Mouse (Mus musculus) CH12.LX (cell line): ENCODE measurements at regions not wholly inside any gene's neighbourhood (a gene's known extent, or its start where the extent isn't known, plus 50 kb on each side); places are given as distances from the start of the nearest gene placed in this dataset.

Source experiments
- DNase-seq: peaks from one replicate; pipeline ENCODE4 v3.0.0-alpha.2; 2013; ENCODE audit errors: extremely low read depth
- H3K27ac ChIP-seq: 2 replicates; pipeline ENCODE4 v1.5.1; 2012; ENCODE audit warnings: low read depth, mild to moderate bottlenecking, control low read depth, moderate library complexity; ENCODE audit not compliant: insufficient read depth
- H3K27me3 ChIP-seq: replicated peaks from 2 replicates; pipeline ENCODE3; 2012; ENCODE audit warnings: inconsistent platforms
- H3K36me3 ChIP-seq, 2 experiments: replicated peaks in 1 of 2; 2 replicates each; pipeline versions ENCODE3 to v1.6.1; 2012; ENCODE audit warnings: inconsistent platforms in 1 of 2, low read length in 1 of 2, mild to moderate bottlenecking in 1 of 2, mixed read lengths in 1 of 2, moderate library complexity in 1 of 2; ENCODE audit not compliant: control insufficient read depth in 1 of 2, insufficient read depth in 1 of 2
- H3K4me1 ChIP-seq, 2 experiments: 2 replicates each; pipeline ENCODE4 v1.6.1; 2012; ENCODE audit warnings: inconsistent platforms in 1 of 2, moderate library complexity in 1 of 2; ENCODE audit not compliant: insufficient read depth in 2 of 2, control insufficient read depth in 1 of 2
- H3K4me2 ChIP-seq: 2 replicates; pipeline ENCODE4 v1.6.1; 2012; ENCODE audit warnings: low read depth, mild to moderate bottlenecking, control low read depth; ENCODE audit not compliant: poor library complexity, insufficient read depth, severe bottlenecking
- H3K4me3 ChIP-seq, 3 experiments: fragments of 150-350 bp in 1 of 3; sonication (generic) in 1 of 3; replicated peaks in 1 of 3; 2 replicates each; pipeline versions ENCODE3 to v1.5.1; 2011 to 2012; ENCODE audit warnings: low read depth in 2 of 3, low read length in 2 of 3, mild to moderate bottlenecking in 2 of 3, moderate library complexity in 2 of 3, control low read depth in 1 of 3, improper control_type of control experiment in 1 of 3, inconsistent platforms in 1 of 3, mixed read lengths in 1 of 3; ENCODE audit not compliant: poor library complexity in 1 of 3
- H3K79me2 ChIP-seq: replicated peaks from 2 replicates; pipeline ENCODE4 v1.6.1; 2012; ENCODE audit warnings: mild to moderate bottlenecking, moderate library complexity; ENCODE audit not compliant: control insufficient read depth, poor library complexity, insufficient read depth, severe bottlenecking; ENCODE audit errors: extremely low read depth
- H3K9ac ChIP-seq: 2 replicates; pipeline ENCODE4 v1.6.1; 2012; ENCODE audit warnings: low read depth, mild to moderate bottlenecking, control low read depth, moderate library complexity; ENCODE audit not compliant: insufficient read depth
- H3K9me3 ChIP-seq: replicated peaks from 2 replicates; pipeline ENCODE3; 2012; ENCODE audit warnings: low read length, inconsistent platforms, mixed read lengths
- BHLHE40 ChIP-seq: IDR thresholded peaks from 2 replicates; pipeline ENCODE4 v1.6.1; 2011; ENCODE audit warnings: mild to moderate bottlenecking, low read depth, low read length, improper control_type of control experiment
- CHD1 ChIP-seq: IDR thresholded peaks from 2 replicates; pipeline ENCODE4 v1.6.1; 2012; ENCODE audit warnings: low read depth, low read length, improper control_type of control experiment, inconsistent platforms
- CHD2 ChIP-seq: IDR thresholded peaks from 2 replicates; pipeline ENCODE4 v1.6.1; 2011; ENCODE audit warnings: low read length, improper control_type of control experiment
- CTCF ChIP-seq, 2 experiments: IDR thresholded peaks in 1 of 2; conservative IDR thresholded peaks in 1 of 2; 2 replicates each; pipeline ENCODE4 v1.5.1; 2011 to 2012; ENCODE audit warnings: low read depth in 2 of 2, low read length in 2 of 2, improper control_type of control experiment in 1 of 2, inconsistent platforms in 1 of 2, mild to moderate bottlenecking in 1 of 2, moderate library complexity in 1 of 2
- ELF1 ChIP-seq: IDR thresholded peaks from 2 replicates; pipeline ENCODE4 v1.6.1; 2014; ENCODE audit warnings: low read depth, mild to moderate bottlenecking, inconsistent platforms, low read length, improper control_type of control experiment
- ETS1 ChIP-seq: conservative IDR thresholded peaks from 2 replicates; pipeline ENCODE4 v1.6.1; 2012; ENCODE audit warnings: low read depth, mild to moderate bottlenecking, inconsistent platforms, low read length, improper control_type of control experiment, moderate library complexity
- IRF4 ChIP-seq: IDR thresholded peaks from 2 replicates; pipeline ENCODE4 v1.6.1; 2014; ENCODE audit warnings: low read depth, mild to moderate bottlenecking, inconsistent platforms, low read length, improper control_type of control experiment
- JUN ChIP-seq: IDR thresholded peaks from 2 replicates; pipeline ENCODE4 v1.6.1; 2011; ENCODE audit warnings: low read depth, mild to moderate bottlenecking, low read length, improper control_type of control experiment, moderate library complexity; ENCODE audit not compliant: insufficient read depth
- JUND ChIP-seq: conservative IDR thresholded peaks from 2 replicates; pipeline ENCODE4 v1.6.1; 2011; ENCODE audit warnings: low read depth, low read length, improper control_type of control experiment
- KAT2A ChIP-seq: IDR thresholded peaks from 2 replicates; pipeline ENCODE4 v1.6.1; 2012; ENCODE audit warnings: low read length, improper control_type of control experiment, inconsistent platforms; ENCODE audit not compliant: insufficient replicate concordance
- MAFK ChIP-seq: IDR thresholded peaks from 2 replicates; pipeline ENCODE4 v1.6.1; 2011; ENCODE audit warnings: low read length, improper control_type of control experiment; ENCODE audit not compliant: insufficient replicate concordance
- MEF2A ChIP-seq: IDR thresholded peaks from 2 replicates; pipeline ENCODE4 v1.6.1; 2014; ENCODE audit warnings: low read depth, mild to moderate bottlenecking, inconsistent platforms, low read length, improper control_type of control experiment, borderline replicate concordance
- MXI1 ChIP-seq: IDR thresholded peaks from 2 replicates; pipeline ENCODE4 v1.6.1; 2011; ENCODE audit warnings: mild to moderate bottlenecking, low read depth, low read length, improper control_type of control experiment
- MYC ChIP-seq: IDR thresholded peaks from 2 replicates; pipeline ENCODE4 v1.6.1; 2011; ENCODE audit warnings: low read depth, mild to moderate bottlenecking, improper control_type of control experiment, low read length
- NELFE ChIP-seq: IDR thresholded peaks from 2 replicates; pipeline ENCODE4 v1.6.1; 2011; ENCODE audit warnings: low read depth, low read length, improper control_type of control experiment
- NRF1 ChIP-seq: IDR thresholded peaks from 2 replicates; pipeline ENCODE4 v1.6.1; 2014; ENCODE audit warnings: low read depth, mild to moderate bottlenecking, inconsistent platforms, low read length, improper control_type of control experiment, moderate library complexity
- PAX5 ChIP-seq: IDR thresholded peaks from 2 replicates; pipeline ENCODE4 v1.6.1; 2012; ENCODE audit warnings: low read length, inconsistent platforms, mixed read lengths
- POLR2AphosphoS2 ChIP-seq: IDR thresholded peaks from 2 replicates; pipeline ENCODE4 v1.6.1; 2011; ENCODE audit warnings: low read depth, low read length, improper control_type of control experiment
- RAD21 ChIP-seq: IDR thresholded peaks from 2 replicates; pipeline ENCODE4 v1.6.1; 2011; ENCODE audit warnings: low read depth, mild to moderate bottlenecking, low read length, improper control_type of control experiment, moderate library complexity
- RCOR1 ChIP-seq: conservative IDR thresholded peaks from 2 replicates; pipeline ENCODE4 v1.6.1; 2012; ENCODE audit warnings: low read depth, mild to moderate bottlenecking, inconsistent platforms, low read length, improper control_type of control experiment
- SMC3 ChIP-seq: IDR thresholded peaks from 2 replicates; pipeline ENCODE4 v1.6.1; 2011; ENCODE audit warnings: low read depth, low read length, improper control_type of control experiment
- TCF12 ChIP-seq: IDR thresholded peaks from 2 replicates; pipeline ENCODE4 v1.6.1; 2014; ENCODE audit warnings: low read depth, mild to moderate bottlenecking, inconsistent platforms, low read length, improper control_type of control experiment
- USF1 ChIP-seq: IDR thresholded peaks from 2 replicates; pipeline ENCODE4 v1.6.1; 2014; ENCODE audit warnings: low read depth, mild to moderate bottlenecking, inconsistent platforms, low read length, improper control_type of control experiment
- USF2 ChIP-seq: conservative IDR thresholded peaks from 2 replicates; pipeline ENCODE4 v1.6.1; 2011; ENCODE audit warnings: low read depth, low read length, improper control_type of control experiment
- ZC3H11A ChIP-seq: IDR thresholded peaks from 2 replicates; pipeline ENCODE4 v1.6.1; 2012; ENCODE audit warnings: low read depth, mild to moderate bottlenecking, inconsistent platforms, low read length, improper control_type of control experiment
- ZKSCAN1 ChIP-seq: IDR thresholded peaks from 2 replicates; pipeline ENCODE4 v1.6.1; 2012; ENCODE audit warnings: low read depth, inconsistent platforms, low read length, improper control_type of control experiment, borderline replicate concordance
- ZMIZ1 ChIP-seq: IDR thresholded peaks from 2 replicates; pipeline ENCODE4 v1.6.1; 2012; ENCODE audit warnings: low read depth, mild to moderate bottlenecking, inconsistent platforms, low read length, improper control_type of control experiment
- ZNF384 ChIP-seq: IDR thresholded peaks from 2 replicates; pipeline ENCODE4 v1.6.1; 2012; ENCODE audit warnings: low read depth, low read length, improper control_type of control experiment, inconsistent platforms
- dilution Hi-C: fragments of 300-500 bp; cut with MboI; formaldehyde crosslinking; loops from 2 replicates; pipeline ENCODE4 v1.14.3; 2020; ENCODE audit warnings: low sequenced_read_pairs; ENCODE audit not compliant: extremely low pct_unique_long_range_greater_than_20kb, extremely low pct_ligation_motif_present
- in situ Hi-C: fragments of 300-500 bp; cut with MboI; formaldehyde crosslinking; loops from 3 replicates; pipeline ENCODE4 v1.14.3; 2019; ENCODE audit warnings: low sequenced_read_pairs, low pct_ligation_motif_present, low pct_unique_long_range_greater_than_20kb, mixed read lengths

DNA sequence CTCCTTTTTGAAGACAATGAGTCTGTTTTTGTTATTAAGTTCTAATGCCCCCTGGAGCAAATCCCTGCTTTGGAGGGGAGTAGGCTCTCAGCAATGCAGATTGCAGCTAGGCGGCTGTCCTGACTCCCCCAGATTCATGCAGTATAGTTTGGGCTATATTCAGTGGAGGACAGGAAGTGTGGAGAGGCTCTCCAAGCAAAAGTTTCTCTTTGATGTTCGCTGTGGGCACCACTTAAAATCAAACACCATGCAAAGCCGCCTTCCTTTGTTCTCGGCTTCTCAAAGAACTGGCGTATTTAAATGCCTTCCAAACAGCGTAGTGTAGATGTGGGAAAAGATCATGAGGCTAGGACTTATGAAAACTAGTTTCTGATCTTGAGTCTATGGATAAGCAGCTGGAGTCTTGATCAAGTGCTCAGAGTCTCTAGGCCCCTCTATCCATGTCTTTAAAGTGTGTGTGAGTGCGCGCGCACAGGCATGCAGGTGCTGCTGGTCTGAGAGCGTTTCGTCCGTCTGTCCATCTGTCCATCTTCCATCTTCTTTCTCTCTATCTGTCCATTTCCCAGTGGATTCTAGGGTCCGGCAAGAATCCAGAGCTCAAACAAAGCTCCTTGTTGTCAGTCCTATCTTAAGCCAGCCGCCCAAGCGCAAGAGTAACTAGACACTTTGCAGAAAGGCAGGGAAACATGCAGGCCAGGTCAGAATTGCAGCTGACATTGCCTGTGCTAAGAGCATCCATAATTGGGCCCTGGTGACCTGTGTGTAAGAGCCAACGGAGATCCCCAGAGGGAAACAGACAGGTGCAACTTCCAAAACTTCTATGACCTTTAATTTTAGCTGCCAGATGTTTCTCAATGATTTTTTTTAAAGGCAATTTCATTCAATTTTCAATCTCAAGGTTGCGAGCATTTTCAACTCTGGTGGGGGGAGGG is 129.4 kb upstream of the Serp2 start:
- Histone ChIP-seq H3K79me2 (no peaks in the 10 kb centered on the region), H3K27me3 (no peaks in the 10 kb centered on the region), H3K27ac (no peak overlapping the region), H3K4me2 (no peak overlapping the region), H3K4me3 (no peak overlapping the region), H3K4me1 (peaks cover 0 to 45% of the 10 kb centered on the region in 2 experiments; a peak in 2 of 4 replicates), H3K9ac (no peak overlapping the region), H3K9me3 (no peaks in the 10 kb centered on the region), H3K36me3 (no peaks in the 10 kb centered on the region)
- TF ChIP-seq CHD1, result no peak
- no peak for TF ChIP-seq ZNF384
- no peak for TF ChIP-seq CTCF (conservative IDR thresholded peaks at IDR 0.05 in 1 of 2, IDR thresholded peaks at IDR 0.05 in 1 of 2; ENCODE audit: low read depth in 2 of 2, low read length in 2 of 2)
- TF ChIP-seq MEF2A, result no peak
- no peak for TF ChIP-seq MAFK
- TF ChIP-seq NRF1, result no peak
- no peak for TF ChIP-seq ZMIZ1
- no peak for TF ChIP-seq NELFE
- TF ChIP-seq TCF12, result no peak
- TF ChIP-seq RCOR1, result no peak
- TF ChIP-seq MYC, result no peak
- no peak for TF ChIP-seq MXI1
- TF ChIP-seq SMC3, result no peak
- no peak for TF ChIP-seq PAX5
- in situ Hi-C loops (no loop called here), dilution Hi-C loops (no loop called here)
- no peak for DNase-seq

DNA sequence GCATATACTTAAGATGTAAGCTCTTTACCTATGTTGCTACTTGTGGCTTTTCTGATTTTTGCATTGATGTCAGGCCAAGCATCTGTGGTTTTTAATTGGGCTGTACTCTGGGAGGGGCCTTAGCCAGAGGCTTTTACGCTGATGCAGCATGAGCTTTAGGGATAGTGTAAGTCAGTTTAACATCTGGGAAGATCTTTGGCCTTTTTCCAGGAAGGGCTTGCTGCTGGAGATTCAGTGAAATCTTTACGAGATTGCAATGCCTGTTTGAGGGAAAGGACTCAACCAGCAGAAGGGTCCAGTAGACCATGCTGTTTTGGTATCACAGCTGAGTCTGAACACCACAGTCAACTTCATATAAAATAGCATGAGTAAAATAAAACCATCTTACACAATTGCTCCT is 127.6 kb upstream of the Serp2 start:
- Histone ChIP-seq H3K36me3 (no peaks in the 10 kb centered on the region), H3K4me1 (peaks cover 0 to 34% of the 10 kb centered on the region in 2 experiments; a peak in 2 of 4 replicates), H3K27ac (no peak overlapping the region), H3K79me2 (no peaks in the 10 kb centered on the region), H3K4me2 (no peak overlapping the region), H3K4me3 (no peak overlapping the region), H3K9me3 (no peaks in the 10 kb centered on the region), H3K27me3 (no peaks in the 10 kb centered on the region), H3K9ac (no peak overlapping the region)
- TF ChIP-seq KAT2A (no peak), MAFK (no peak), NRF1 (no peak), ZC3H11A (no peak), MYC (no peak), ELF1 (no peak), BHLHE40 (no peak), IRF4 (no peak), ETS1 (no peak), JUND (no peak), USF1 (no peak), USF2 (no peak), RAD21 (no peak), MXI1 (no peak), JUN (no peak), ZKSCAN1 (no peak), CHD2 (no peak), CHD1 (no peak), NELFE (no peak), POLR2AphosphoS2 (no peak)
- dilution Hi-C loops (no loop called here), in situ Hi-C loops (no loop called here)
- DNase-seq, result no peak
